Mouse (Mus musculus) monocyte, adult 5-6 weeks (primary cell): ENCODE data around the gene 1600014C23Rik. TPM values are rescaled to one million over a fixed set of nuclear protein-coding genes. Genes with fewer than 3 reads are reported as not detected.

Experiments
- ATAC-seq: fragments of 153-309, 156-312 bp; replicated peaks from 2 replicates; pipeline ENCODE4 v1.8.0; 2017; ENCODE audit warnings: mild to moderate bottlenecking; ENCODE audit not compliant: low TSS enrichment, insufficient number of reproducible peaks, severe bottlenecking, poor library complexity, low FRiP score
- total RNA-seq: library from RNA; stranded (forward); fragments of 200-1000, 200-491, 200-594 nt; gene quantifications from 3 replicates; pipeline ENCODE4 v1.2.3, GENCODE M21; 2017

The 1600014C23Rik gene
- total RNA-seq, 1 experiment from 2014 or later, result not detected

GRCm38 (mm10) chr17:45754186-45754862, 20.7 kb upstream of the 1600014C23Rik start:
- no peak for ATAC-seq

GRCm38 (mm10) chr17:45752678-45753077, 19.0 kb upstream of the 1600014C23Rik start:
- peak; percentile 88 for ATAC-seq

- peak; percentile 12; the same call in 1 of the 2 replicates for ATAC-seq
Measured at GRCm38 (mm10) chr17:45752053-45752452, 18.4 kb upstream of the 1600014C23Rik start.

- no peak for ATAC-seq
Measured at GRCm38 (mm10) chr17:45751359-45751758, 17.7 kb upstream of the 1600014C23Rik start.

GRCm38 (mm10) chr17:45749100-45749499, 15.5 kb upstream of the 1600014C23Rik start:
- ATAC-seq, result no peak

GRCm38 (mm10) chr17:45747858-45748785, 14.5 kb upstream of the 1600014C23Rik start:
- ATAC-seq, result no peak

GRCm38 (mm10) chr17:45747293-45747692, 13.6 kb upstream of the 1600014C23Rik start:
- peak; percentile 14 for ATAC-seq

- ATAC-seq, result peak; percentile 77
Measured at GRCm38 (mm10) chr17:45746755-45747154, 13.1 kb upstream of the 1600014C23Rik start.

- ATAC-seq, result no peak
Measured at GRCm38 (mm10) chr17:45745629-45746028, 12.0 kb upstream of the 1600014C23Rik start.

GRCm38 (mm10) chr17:45742371-45743147, 8.9 kb upstream of the 1600014C23Rik start:
- ATAC-seq, result no peak

GRCm38 (mm10) chr17:45737078-45737601, 3.5 kb upstream of the 1600014C23Rik start:
- no peak for ATAC-seq

- ATAC-seq, result no peak
Measured at GRCm38 (mm10) chr17:45736311-45737077, 2.9 kb upstream of the 1600014C23Rik start.

GRCm38 (mm10) chr17:45735382-45736310, 2.0 kb upstream of the 1600014C23Rik start:
- peak; percentile 27; the same call in 1 of the 2 replicates for ATAC-seq

GRCm38 (mm10) chr17:45734881-45735280, 1.2 kb upstream of the 1600014C23Rik start:
- ATAC-seq, result no peak

- ATAC-seq, result no peak
Measured at GRCm38 (mm10) chr17:45734333-45734732, 689 bp upstream of the 1600014C23Rik start.

- ATAC-seq, result no peak
Measured at GRCm38 (mm10) chr17:45733038-45733734, 458 bp downstream of the 1600014C23Rik start.
